Mouse (Mus musculus): ENCODE measurements around the gene Ctbp2.

Ctbp2 gene

DNA sequence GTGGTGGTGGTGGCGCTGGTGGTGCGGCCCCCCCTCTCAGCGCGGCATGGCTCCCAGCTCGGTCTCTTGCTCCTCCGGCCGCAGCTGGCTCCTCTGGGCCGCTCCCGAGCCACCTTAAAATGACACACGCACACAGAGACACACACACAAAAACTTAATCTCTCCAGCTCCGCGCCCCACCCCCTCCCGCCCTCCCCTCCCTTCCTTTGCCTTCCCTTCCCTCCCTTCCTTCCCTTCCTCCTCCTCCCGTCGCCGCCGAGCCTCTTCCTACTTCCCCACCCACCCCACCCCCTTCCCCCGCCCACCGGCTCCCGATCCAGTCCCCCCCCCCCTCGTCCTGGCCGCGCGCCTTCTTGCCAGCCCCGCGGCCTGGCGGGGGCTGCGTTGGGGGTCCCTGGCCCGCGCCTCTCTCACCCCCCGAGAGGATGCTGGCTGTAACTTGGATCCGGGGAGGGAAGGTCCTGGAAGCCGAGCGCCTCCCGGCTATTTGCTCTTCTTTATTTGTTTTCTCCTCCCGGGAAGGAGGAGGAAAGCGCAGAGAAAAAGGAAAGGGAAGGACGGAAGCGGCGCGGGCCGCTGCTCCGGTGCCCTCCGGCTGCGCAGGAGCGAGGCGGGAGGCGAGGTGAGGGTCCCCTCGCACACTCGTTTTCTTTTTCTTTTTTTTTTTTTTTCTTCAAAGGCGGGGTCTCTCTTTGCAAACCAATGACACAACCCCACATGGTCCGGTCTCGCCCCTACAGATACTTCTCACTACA is 733 bp downstream of the Ctbp2 start, which contains the start of gene Fgfr2:
Fgfr2 (minus strand) TSS at position 107 of the 755 bp plus-strand sequence.
- TF ChIP-seq GATA4 (IDR thresholded peaks at IDR 0.05; ENCODE audit: insufficient replicate concordance, low read length) = no peak

DNA sequence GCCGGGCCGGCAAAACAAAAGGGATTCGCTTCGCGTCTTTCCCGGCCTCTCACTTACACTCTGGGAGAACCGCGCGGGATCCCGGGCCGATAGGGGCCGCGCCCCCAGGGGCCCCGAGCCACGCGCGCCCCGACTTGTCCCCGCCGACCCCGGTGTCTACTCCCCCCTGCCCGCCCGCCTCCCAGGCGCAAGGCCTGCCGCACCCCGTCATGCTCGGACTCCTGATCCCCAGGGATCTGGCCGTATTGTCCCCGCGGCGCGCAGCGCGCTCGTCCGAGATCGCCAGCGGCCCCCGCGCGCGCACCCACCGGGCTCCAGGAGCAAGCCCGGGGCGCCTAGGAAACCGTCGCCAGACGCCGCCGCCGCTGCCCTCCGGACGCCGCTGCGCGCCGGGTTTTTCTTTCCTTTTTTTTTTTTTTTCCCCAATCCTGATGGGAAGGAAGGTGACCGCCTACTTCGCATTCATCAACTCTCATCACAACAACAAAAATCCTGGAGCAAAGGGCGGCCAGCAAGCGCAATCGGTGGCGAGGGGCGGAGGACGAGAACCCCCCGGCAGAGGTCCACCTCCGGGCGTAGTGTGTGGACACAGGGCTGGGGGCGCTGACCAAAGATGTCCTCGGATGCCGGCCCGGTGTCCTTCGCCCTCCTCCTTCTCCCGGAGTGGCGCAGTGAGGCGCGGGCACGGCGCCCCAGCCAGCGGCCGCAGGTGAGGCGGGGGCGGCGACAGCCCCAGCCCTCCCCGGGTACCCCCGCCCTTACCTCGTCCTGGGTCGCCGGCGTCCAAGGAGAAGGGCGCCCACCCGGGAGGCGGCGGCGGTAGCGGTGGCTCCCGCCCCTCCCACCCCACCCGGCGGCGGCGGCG is 1.5 kb downstream of the Ctbp2 start:
- TF ChIP-seq GATA4 (IDR thresholded peaks at IDR 0.05; ENCODE audit: insufficient replicate concordance, low read length) = no peak

DNA sequence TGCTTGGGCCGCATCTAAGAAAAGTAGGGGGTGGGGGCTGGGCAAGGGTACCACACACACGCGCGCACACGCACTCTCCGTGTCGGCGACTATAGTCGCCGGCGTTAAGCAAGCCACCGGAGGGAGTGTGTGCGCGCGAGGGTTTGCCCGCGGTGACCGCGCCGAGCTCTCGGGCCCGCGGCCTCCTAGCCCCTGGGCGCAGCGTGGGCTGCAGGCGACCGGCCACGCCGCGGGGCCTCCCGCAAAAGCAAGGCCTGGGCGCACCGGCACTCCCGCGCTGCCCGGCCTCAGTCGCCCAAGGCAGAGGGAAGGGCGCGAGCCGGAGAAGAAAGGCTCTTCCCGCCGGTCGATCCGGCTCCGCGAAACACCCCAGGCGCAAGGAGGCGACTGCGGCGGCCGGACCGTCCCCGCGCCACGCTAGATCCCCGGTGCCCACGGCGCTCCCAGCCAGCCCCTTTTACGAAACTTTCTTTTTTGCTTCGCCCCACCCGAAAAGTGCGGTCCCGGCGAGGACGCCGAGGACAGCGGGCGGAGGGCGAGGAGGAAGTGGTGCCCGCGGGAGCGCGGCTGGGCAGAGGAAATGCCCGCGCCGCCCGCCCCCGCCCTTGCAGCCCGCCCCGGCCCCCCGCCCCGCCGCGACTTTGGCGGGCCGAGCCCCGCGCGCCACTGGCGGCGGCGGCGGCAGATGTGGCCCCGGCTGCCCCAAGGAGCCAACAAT is 2.3 kb downstream of the Ctbp2 start:
- no peak for TF ChIP-seq GATA4 (IDR thresholded peaks at IDR 0.05; ENCODE audit: insufficient replicate concordance, low read length)

DNA sequence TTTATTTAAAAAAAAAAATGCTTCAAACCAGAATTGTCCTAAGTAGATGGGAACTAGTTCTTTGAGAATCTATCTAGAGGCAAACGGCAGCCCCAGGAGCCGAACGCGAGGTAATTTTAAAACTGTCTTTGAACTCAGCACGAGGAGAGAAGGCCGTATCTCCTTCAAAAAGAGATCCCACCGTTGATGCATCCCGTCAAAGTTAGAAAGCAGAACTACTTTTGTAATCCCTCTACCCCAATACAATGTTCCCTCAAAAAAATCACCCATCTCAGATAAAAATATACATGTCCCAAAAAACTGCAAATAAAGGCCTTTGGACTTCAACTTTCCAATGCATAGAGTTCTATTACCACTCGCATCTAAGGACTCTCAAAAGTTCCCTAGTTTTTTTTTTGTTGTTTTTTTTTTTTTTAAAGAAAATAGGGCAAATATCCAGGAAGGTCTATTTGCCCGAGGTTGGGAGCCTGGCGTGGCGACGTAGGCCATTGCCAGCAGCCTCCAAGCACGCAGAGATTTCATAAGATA is 3.0 kb downstream of the Ctbp2 start:
- TF ChIP-seq GATA4 (IDR thresholded peaks at IDR 0.05; ENCODE audit: insufficient replicate concordance, low read length) = no peak

DNA sequence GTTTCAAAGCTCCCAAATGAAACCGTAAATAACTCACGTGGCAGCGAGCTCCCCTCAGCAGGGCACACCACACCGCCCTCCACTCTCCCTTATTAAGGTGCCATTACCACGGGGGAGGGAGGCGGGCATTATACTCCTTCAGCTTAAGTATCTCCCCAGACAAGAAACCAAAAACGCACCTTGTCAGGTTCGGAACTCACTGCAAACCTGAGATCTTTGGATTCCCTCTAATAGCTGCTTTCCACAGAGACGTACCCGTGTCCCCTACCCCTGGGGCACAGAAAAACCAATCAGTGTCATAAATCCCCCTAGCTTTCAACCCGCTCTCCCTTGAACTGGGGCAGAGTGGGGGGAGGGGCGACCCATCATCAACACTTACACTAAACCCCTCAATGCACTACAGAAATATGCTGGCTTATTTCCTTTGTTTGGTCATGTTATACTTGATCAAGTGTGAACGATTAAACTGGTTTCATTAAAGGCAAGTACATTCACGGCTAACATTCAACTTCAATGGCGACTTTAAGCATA is 3.9 kb downstream of the Ctbp2 start:
- TF ChIP-seq GATA4 (IDR thresholded peaks at IDR 0.05; ENCODE audit: insufficient replicate concordance, low read length) = no peak

DNA sequence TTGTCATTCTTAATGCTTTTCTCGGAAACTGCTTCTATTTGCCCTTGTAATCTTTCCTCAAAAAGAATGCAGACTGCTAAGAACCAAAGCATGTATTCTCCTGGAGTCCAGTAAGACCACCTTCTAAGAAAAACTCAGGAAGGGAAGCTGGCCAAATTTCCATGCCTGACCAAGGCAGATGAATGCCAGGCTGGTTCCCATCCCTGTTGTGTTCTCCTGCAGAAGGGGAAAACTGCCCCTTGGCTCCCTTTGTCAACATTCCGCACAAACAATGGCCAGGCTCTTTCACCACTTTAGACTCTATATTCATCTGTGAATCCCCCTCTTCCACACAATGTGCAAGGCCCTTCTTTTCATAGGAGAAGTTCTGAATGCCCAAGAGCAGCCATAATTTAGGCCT is 6.3 kb downstream of the Ctbp2 start:
- no peak for TF ChIP-seq GATA4 (IDR thresholded peaks at IDR 0.05; ENCODE audit: insufficient replicate concordance, low read length)

DNA sequence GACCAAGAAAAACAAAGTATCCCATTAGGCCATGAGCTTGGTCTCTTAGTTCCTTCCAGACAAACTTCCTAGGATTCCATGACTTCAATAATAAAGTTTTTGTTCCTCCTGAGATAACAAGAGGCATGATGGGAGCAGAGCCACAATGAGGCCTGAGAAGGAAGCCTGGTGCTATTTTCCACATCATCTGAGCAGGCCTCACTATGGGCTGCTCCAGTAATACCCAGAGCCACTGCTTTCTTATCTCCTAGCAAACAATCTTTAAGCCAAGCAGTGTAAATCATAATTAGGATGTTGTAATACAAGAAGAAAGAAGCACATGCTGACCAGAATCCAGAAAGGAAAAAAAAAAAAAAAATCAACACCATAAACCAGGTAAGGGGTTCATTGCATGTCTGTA is 7.6 kb downstream of the Ctbp2 start:
- TF ChIP-seq GATA4 (IDR thresholded peaks at IDR 0.05; ENCODE audit: insufficient replicate concordance, low read length) = no peak

DNA sequence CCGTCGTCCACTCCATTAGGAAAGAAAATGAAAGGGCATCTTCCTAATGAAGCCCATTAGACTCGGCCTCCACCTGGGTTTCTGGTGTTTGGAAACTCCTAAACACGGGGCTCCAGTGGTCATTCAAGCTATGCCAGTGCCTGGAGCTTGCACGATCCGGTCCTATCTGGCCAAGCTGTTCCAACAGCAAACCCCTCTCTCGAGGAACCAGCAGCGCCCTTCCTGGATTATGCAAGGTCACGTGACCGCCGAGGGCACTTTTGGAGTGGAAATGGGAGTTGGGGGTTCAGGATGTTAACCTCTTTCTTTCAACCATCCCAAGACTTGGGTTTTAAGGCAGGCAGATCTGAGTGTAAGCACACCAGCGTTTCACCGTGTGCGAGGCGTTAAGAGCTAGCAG is 8.3 kb downstream of the Ctbp2 start:
- TF ChIP-seq GATA4 (IDR thresholded peaks at IDR 0.05; ENCODE audit: insufficient replicate concordance, low read length) = no peak

DNA sequence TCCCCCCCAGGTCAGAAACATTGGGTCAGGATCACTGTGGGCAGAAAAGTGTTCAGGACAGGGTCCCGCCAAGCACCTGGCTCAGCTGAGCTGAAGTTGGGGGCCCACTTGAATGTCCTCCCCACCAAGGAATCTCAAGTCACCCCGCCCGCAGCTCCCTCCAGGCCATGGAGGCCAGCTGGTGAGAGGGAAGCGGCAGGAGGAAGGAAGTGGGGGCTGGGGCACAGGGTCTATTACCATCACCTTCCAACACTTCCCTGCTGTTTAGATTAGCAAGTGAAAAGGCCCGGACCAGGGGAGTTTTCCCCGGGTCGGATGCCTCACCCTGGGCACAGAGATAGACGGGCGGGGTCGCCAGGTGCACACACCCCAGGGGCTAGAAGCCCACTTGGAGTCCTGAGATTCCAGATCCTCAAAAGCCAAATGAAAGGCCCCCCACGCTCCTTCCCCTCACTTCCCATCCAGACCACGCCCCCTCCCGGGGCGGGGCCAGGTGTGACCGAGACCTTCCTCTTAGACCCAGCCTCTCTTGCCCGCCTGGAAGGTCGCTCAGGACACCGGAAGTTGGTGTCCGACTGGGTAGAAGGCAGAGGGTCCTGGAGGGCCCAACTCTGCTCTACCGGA is 9.2 kb downstream of the Ctbp2 start:
- no peak for TF ChIP-seq GATA4 (IDR thresholded peaks at IDR 0.05; ENCODE audit: insufficient replicate concordance, low read length)

DNA sequence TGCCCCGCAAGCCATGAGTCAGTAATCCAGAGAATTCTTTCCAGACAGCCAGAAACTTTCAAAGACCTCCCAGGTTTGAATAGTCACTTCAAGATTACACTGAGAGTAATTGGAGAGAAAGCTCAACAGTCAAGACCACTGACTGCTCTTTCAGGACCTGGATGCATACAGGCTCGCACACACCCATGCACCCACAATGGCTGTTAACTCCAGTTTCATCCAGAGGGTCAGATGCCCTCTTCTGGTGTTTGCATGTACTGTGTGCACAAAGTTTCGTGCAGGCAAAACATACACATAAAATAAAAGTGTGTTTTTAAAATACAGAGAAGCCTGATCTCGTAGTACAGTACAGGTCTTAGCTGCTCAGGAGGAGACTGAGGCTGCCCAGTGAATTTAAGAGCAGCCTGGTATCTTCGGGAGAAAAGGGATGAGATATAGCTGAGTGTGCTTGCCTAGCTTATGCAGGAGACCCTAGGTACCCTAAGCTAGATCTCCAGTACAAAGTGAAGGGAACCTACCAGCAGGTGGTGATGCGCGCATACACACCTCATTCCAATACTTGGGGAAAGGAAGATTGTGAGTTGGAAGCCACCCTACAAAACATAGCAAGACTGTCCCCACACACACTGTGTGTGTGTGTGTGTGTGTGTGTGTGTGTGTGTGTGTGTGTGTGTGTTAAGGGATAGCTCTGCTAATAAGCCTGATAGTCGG is 10.8 kb downstream of the Ctbp2 start:
- TF ChIP-seq GATA4 (IDR thresholded peaks at IDR 0.05; ENCODE audit: insufficient replicate concordance, low read length) = no peak

DNA sequence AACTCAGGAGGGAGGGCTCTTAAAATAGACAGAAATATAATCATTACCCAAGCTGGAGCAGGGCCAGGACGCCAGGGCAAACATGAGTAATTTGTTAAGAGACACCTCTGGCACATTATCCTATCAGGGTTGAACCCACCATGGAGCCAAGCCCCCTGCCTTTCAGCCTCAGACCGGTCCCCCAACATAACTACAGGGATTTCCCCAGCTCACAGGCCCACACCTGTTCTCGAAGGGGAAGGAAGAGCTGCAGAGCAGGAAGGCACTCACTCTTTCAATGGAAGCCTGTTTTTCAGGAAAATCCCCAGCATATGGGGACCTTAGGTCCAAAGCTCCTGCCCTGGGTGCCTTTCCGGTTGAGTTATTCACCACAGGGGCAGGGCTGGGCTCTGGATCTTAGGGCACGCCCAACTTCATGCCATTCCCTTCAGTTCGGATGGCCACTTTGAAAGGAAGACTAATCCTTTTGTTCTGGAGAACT is 11.8 kb downstream of the Ctbp2 start:
- TF ChIP-seq GATA4 (IDR thresholded peaks at IDR 0.05; ENCODE audit: insufficient replicate concordance, low read length) = no peak

DNA sequence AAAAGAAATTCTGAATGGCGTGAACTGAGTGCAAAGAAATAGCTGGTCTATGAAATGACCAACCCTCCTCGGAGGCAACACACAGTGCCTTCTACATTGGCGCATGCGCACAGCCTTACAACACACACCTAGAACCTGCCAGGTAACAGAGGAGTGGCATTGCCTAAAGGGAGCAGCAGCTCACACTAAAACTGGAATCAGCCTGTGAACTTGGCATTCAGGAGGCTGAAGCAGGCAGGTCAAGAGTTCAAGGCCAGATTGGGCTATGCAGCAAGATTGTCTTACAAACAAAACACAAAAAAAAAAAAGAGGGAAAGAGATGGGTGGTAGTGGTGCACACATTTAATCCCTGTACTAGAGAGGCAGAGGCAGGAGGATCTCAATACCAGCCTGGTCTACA is 14.7 kb downstream of the Ctbp2 start:
- no peak for TF ChIP-seq GATA4 (IDR thresholded peaks at IDR 0.05; ENCODE audit: insufficient replicate concordance, low read length)

DNA sequence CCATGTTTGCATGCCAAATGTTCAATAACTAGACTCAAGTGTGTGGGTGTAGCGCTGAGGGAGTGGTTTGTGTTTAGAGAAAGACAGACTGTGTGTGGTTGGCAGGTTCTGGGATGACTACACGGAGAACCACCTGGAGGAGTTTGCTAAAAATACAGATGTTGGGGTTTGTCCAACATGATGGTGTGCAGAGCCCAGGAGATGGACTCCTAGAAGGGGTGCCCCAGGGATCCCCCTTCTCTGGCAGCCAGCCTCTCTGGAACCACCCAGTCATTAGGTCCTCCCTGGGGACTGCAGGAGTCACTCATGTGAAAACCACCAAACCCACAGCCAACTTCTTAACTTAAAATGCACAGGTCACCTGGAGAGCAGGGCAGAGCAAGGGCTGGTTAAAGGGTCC is 15.5 kb downstream of the Ctbp2 start:
- no peak for TF ChIP-seq GATA4 (IDR thresholded peaks at IDR 0.05; ENCODE audit: insufficient replicate concordance, low read length)

DNA sequence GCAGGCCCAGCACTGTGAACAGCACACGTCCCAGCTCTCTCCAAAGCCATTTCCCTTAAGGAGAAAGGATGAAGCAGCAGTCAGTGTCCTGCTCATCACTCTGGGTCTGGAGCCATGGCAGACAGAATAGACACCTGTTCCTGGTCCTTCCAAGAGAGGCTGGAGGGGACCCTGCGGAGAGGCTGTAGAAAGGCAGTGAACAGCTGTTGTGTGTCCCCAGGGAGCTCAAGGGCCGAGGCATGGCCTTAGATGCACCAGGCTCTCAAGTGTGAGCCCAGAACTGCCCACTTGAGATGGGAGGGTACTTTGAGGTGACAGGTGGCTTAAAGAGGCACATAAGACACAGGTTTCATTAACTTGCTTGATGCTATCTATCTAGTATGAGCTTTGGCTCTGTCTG is 21.6 kb downstream of the Ctbp2 start:
- TF ChIP-seq GATA4 (IDR thresholded peaks at IDR 0.05; ENCODE audit: insufficient replicate concordance, low read length) = no peak

Measured in liver, adult (tissue).